Mouse (Mus musculus) heart, embryonic 10.5 days (tissue): ENCODE measurements around the gene Rarg. TPM values are rescaled to one million over a fixed set of nuclear protein-coding genes. Genes with fewer than 3 reads are reported as not detected.

ENCODE experiments used
- DNase-seq: peaks from one replicate; pipeline ENCODE4 v3.0.0-alpha.2; 2017; ENCODE audit warnings: low spot score
- H3K27ac ChIP-seq: fragments of 300-500 bp; sonication (generic); 2 replicates; pipeline ENCODE4 v1.5.1; 2016; ENCODE audit warnings: mild to moderate bottlenecking
- H3K27me3 ChIP-seq: fragments of 300-500 bp; sonication (generic); 2 replicates; pipeline ENCODE4 v1.6.1; 2016; ENCODE audit warnings: mild to moderate bottlenecking; ENCODE audit not compliant: poor library complexity, insufficient read depth, severe bottlenecking
- H3K36me3 ChIP-seq: fragments of 300-500 bp; sonication (generic); 2 replicates; pipeline ENCODE4 v1.6.1; 2016; ENCODE audit warnings: mild to moderate bottlenecking, moderate library complexity
- H3K4me1 ChIP-seq: fragments of 300-500 bp; sonication (generic); 2 replicates; pipeline ENCODE4 v1.6.1; 2016; ENCODE audit warnings: mild to moderate bottlenecking
- H3K4me3 ChIP-seq: fragments of 300-500 bp; sonication (generic); 2 replicates; pipeline ENCODE4 v1.5.1; 2016; ENCODE audit warnings: mild to moderate bottlenecking, moderate library complexity
- H3K9me3 ChIP-seq: fragments of 300-500 bp; sonication (generic); 2 replicates; pipeline ENCODE4 v1.6.1; 2016; ENCODE audit warnings: mild to moderate bottlenecking, moderate library complexity
- WGBS: fragments of 180-500 bp; shearing (Covaris S2); methylation state at CpG from one replicate; pipeline ENCODE4 v1.1.7; 2016; 5-methylcytosine and 5-hydroxymethylcytosine counted together
- polyA plus RNA-seq: library from polyadenylated mRNA; unstranded; fragments of >200 nt; fragmentation: Nextera tagmentation; extraction: Ambion mirVana; gene quantifications from 2 replicates; pipeline ENCODE4 v1.2.1, GENCODE M21; 2016

Gene Rarg
- polyA plus RNA-seq, 1 experiment from 2014 or later = 17.3 TPM

GRCm38 (mm10) chr15:102204674-102205505 is 52.4 kb downstream of the Rarg start, which contains the start of gene Csad:
Csad (minus strand) TSS chr15:102204724.
- H3K4me1 ChIP-seq = peaks cover 29% of the 10 kb centered on the region
- no peak for DNase-seq
- H3K4me3 ChIP-seq = peak within 1 kb of the TSS; percentile 93
- H3K9me3 ChIP-seq = no peaks in the 10 kb centered on the region
- H3K27ac ChIP-seq = peak within 1 kb of the TSS; percentile 100
- H3K36me3 ChIP-seq = peaks cover 52% of the 10 kb centered on the region
- no peaks in the 10 kb centered on the region for H3K27me3 ChIP-seq
- 71% methylated on average over 19 of the region's 19 CpGs for WGBS

GRCm38 (mm10) chr15:102203835-102204381 is 53.4 kb downstream of the Rarg start:
- Histone ChIP-seq H3K4me3 (peak overlapping the region; percentile 93), H3K9me3 (no peaks in the 10 kb centered on the region), H3K4me1 (peaks cover 29% of the 10 kb centered on the region), H3K36me3 (peaks cover 42% of the 10 kb centered on the region), H3K27ac (peak overlapping the region; percentile 100), H3K27me3 (no peaks in the 10 kb centered on the region)
- DNase-seq = peak; percentile 82
- WGBS = under 1% methylated on average over 31 of the region's 72 CpGs

- WGBS = under 1% methylated on average over 62 of the region's 68 CpGs
- peaks cover 35% of the 10 kb centered on the region for H3K36me3 ChIP-seq
Observed at GRCm38 (mm10) chr15:102202971-102203834, 54.1 kb downstream of the Rarg start, which contains the start of gene Zfp740. Zfp740 (plus strand) TSS chr15:102203249.

GRCm38 (mm10) chr15:102198841-102199240 is 58.5 kb downstream of the Rarg start:
- H3K4me1 ChIP-seq = peaks cover 10% of the 10 kb centered on the region
- no peaks in the 10 kb centered on the region for H3K9me3 ChIP-seq
- no peaks in the 10 kb centered on the region; the same call in 1 of the 2 replicates for H3K36me3 ChIP-seq
- H3K4me3 ChIP-seq = no peak overlapping the region
- H3K27me3 ChIP-seq = no peaks in the 10 kb centered on the region
- no peak overlapping the region for H3K27ac ChIP-seq
- DNase-seq = no peak
- 81% methylated on average over 4 of the region's 4 CpGs for WGBS

More at GRCm38 (mm10) chr15:102202971-102203834, 54.1 kb downstream of the Rarg start, which contains the start of gene Zfp740:
- H3K27me3 ChIP-seq = no peaks in the 10 kb centered on the region
- peaks cover 29% of the 10 kb centered on the region for H3K4me1 ChIP-seq
- H3K4me3 ChIP-seq = peak within 1 kb of the TSS; percentile 93
- H3K9me3 ChIP-seq = no peaks in the 10 kb centered on the region
- DNase-seq = peak; percentile 97
- H3K27ac ChIP-seq = peak within 1 kb of the TSS; percentile 100

GRCm38 (mm10) chr15:102195373-102195772 is 61.9 kb downstream of the Rarg start:
- WGBS = 78% methylated on average over 4 of the region's 4 CpGs
- Histone ChIP-seq H3K4me3 (no peak overlapping the region), H3K27me3 (no peaks in the 10 kb centered on the region), H3K9me3 (no peaks in the 10 kb centered on the region), H3K27ac (no peak overlapping the region), H3K36me3 (no peaks in the 10 kb centered on the region; the same call in 1 of the 2 replicates), H3K4me1 (peaks cover 19% of the 10 kb centered on the region)
- no peak for DNase-seq

- no peak overlapping the region for H3K27ac ChIP-seq
- DNase-seq = no peak
- no peaks in the 10 kb centered on the region for H3K9me3 ChIP-seq
- no peaks in the 10 kb centered on the region; the same call in 1 of the 2 replicates for H3K36me3 ChIP-seq
- peaks cover 19% of the 10 kb centered on the region for H3K4me1 ChIP-seq
- no peak overlapping the region for H3K4me3 ChIP-seq
- no peaks in the 10 kb centered on the region for H3K27me3 ChIP-seq
- 85% methylated on average over 4 of the region's 4 CpGs for WGBS
Observed at GRCm38 (mm10) chr15:102194439-102194838, 62.9 kb downstream of the Rarg start.

GRCm38 (mm10) chr15:102193652-102194051 is 63.7 kb downstream of the Rarg start:
- H3K27me3 ChIP-seq = peaks cover 1% of the 10 kb centered on the region; the same call in 1 of the 2 replicates
- no peak overlapping the region for H3K27ac ChIP-seq
- no peak for DNase-seq
- peaks cover 23% of the 10 kb centered on the region for H3K4me1 ChIP-seq
- no peak overlapping the region for H3K4me3 ChIP-seq
- 88% methylated on average over 4 of the region's 4 CpGs for WGBS
- H3K9me3 ChIP-seq = no peaks in the 10 kb centered on the region
- no peaks in the 10 kb centered on the region; the same call in 1 of the 2 replicates for H3K36me3 ChIP-seq

GRCm38 (mm10) chr15:102192820-102193386 is 64.4 kb downstream of the Rarg start:
- 29% methylated on average over 5 of the region's 5 CpGs for WGBS
- H3K36me3 ChIP-seq = peaks cover 3% of the 10 kb centered on the region
- no peak overlapping the region for H3K27ac ChIP-seq
- H3K4me3 ChIP-seq = no peak overlapping the region
- no peaks in the 10 kb centered on the region for H3K9me3 ChIP-seq
- peaks cover 31% of the 10 kb centered on the region for H3K4me1 ChIP-seq
- no peak for DNase-seq
- peaks cover 5% of the 10 kb centered on the region; the same call in 1 of the 2 replicates for H3K27me3 ChIP-seq

GRCm38 (mm10) chr15:102192271-102192812 is 65.0 kb downstream of the Rarg start:
- Histone ChIP-seq H3K27me3 (peaks cover 5% of the 10 kb centered on the region; the same call in 1 of the 2 replicates), H3K36me3 (peaks cover 5% of the 10 kb centered on the region; the same call in 1 of the 2 replicates), H3K27ac (no peak overlapping the region; the same call in 1 of the 2 replicates), H3K9me3 (no peaks in the 10 kb centered on the region), H3K4me1 (peaks cover 34% of the 10 kb centered on the region), H3K4me3 (no peak overlapping the region)
- 51% methylated on average over 7 of the region's 7 CpGs for WGBS
- DNase-seq = no peak

GRCm38 (mm10) chr15:102191699-102192098 is 65.6 kb downstream of the Rarg start:
- H3K4me3 ChIP-seq = no peak overlapping the region
- peaks cover 10% of the 10 kb centered on the region; the same call in 1 of the 2 replicates for H3K36me3 ChIP-seq
- no peak overlapping the region for H3K27ac ChIP-seq
- no peak for DNase-seq
- H3K9me3 ChIP-seq = no peaks in the 10 kb centered on the region
- peaks cover 5% of the 10 kb centered on the region; the same call in 1 of the 2 replicates for H3K27me3 ChIP-seq
- 69% methylated on average over 7 of the region's 7 CpGs for WGBS
- peaks cover 40% of the 10 kb centered on the region for H3K4me1 ChIP-seq

- 68% methylated on average over 6 of the region's 6 CpGs for WGBS
- peaks cover 34% of the 10 kb centered on the region for H3K36me3 ChIP-seq
- H3K9me3 ChIP-seq = no peaks in the 10 kb centered on the region
- no peak overlapping the region for H3K4me3 ChIP-seq
- H3K27ac ChIP-seq = no peak overlapping the region
- peaks cover 5% of the 10 kb centered on the region; the same call in 1 of the 2 replicates for H3K27me3 ChIP-seq
- H3K4me1 ChIP-seq = peaks cover 43% of the 10 kb centered on the region
- DNase-seq = no peak
Observed at GRCm38 (mm10) chr15:102188883-102189282, 68.4 kb downstream of the Rarg start.

GRCm38 (mm10) chr15:102188096-102188495 is 69.2 kb downstream of the Rarg start:
- no peak overlapping the region for H3K4me3 ChIP-seq
- H3K27ac ChIP-seq = peak overlapping the region; percentile 32; the same call in 1 of the 2 replicates
- 86% methylated on average over 10 of the region's 10 CpGs for WGBS
- H3K9me3 ChIP-seq = no peaks in the 10 kb centered on the region
- DNase-seq = no peak
- H3K36me3 ChIP-seq = peaks cover 38% of the 10 kb centered on the region
- H3K27me3 ChIP-seq = peaks cover 5% of the 10 kb centered on the region; the same call in 1 of the 2 replicates
- peaks cover 43% of the 10 kb centered on the region for H3K4me1 ChIP-seq
